In the genomic region with DNA sequence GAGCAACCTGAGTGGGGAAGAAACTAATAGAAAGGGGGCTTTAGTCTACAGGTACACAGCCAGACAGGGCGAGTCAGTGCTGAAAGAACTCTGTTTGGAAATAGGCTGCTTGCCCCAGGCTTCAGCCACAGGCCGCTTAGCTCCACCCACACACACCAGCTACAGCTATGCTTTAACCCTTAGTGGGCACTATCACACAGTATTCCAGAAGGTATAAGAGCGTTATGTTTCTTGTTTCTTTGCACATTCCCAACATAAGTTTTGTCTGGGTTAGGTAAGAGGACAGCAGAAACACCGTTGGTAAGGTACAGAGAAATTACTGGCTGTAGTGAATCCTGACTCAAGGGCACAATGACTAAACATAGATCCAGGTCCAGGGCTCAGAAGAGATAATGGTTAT, we compare ENCODE assay signal across 8 mouse cellular contexts.
DNase-seq lines count a peak whose midpoint lies in the region; ATAC-seq and TF ChIP-seq lines count a peak whose summit lies in the region.

No protein-coding gene starts in this region.

- peak; percentile 52 for DNase-seq in gastrocnemius, adult 2 months
- DNase-seq in gastrocnemius, adult 18-20 months (ENCODE audit: low spot score) = no peak
- peak; percentile 79 for DNase-seq in brain, adult 2 months (ENCODE audit: low read depth, low spot score)
- peak; percentile 26 for DNase-seq in forebrain, embryonic 10.5 days (ENCODE audit: extremely low spot score, low spot score)

- peak overlapping the region; percentile 76 for H3K4me3 ChIP-seq in gastrocnemius, adult 2 months
- H3K4me3 ChIP-seq in forebrain, embryonic 10.5 days = peak overlapping the region; percentile 7; the same call in 1 of the 2 replicates
- H3K4me3 ChIP-seq in hindbrain, embryonic 16.5 days (ENCODE audit: low read length) = no peak overlapping the region
- no peak overlapping the region for H3K4me3 ChIP-seq in liver, embryonic 15.5 days (replicated peaks)
- H3K4me3 ChIP-seq in neural tube, embryonic 14.5 days (ENCODE audit: low read depth, low read length) = no peak overlapping the region

- H3K9me3 ChIP-seq in forebrain, embryonic 10.5 days = no peaks in the 10 kb centered on the region
- H3K9me3 ChIP-seq in hindbrain, embryonic 16.5 days (ENCODE audit: control insufficient read depth, low read length) = no peaks in the 10 kb centered on the region
- H3K9me3 ChIP-seq in liver, embryonic 15.5 days (replicated peaks) = no peaks in the 10 kb centered on the region
- H3K9me3 ChIP-seq in neural tube, embryonic 14.5 days (ENCODE audit: control insufficient read depth, low read length) = no peaks in the 10 kb centered on the region

- H3K4me1 ChIP-seq in forebrain, embryonic 10.5 days = peaks cover 47% of the 10 kb centered on the region
- H3K4me1 ChIP-seq in hindbrain, embryonic 16.5 days (ENCODE audit: control insufficient read depth, insufficient read depth, low read depth, low read length) = peaks cover 19% of the 10 kb centered on the region
- H3K4me1 ChIP-seq in liver, embryonic 15.5 days (replicated peaks) = peaks cover 7% of the 10 kb centered on the region
- peaks cover 15% of the 10 kb centered on the region for H3K4me1 ChIP-seq in neural tube, embryonic 14.5 days (ENCODE audit: control insufficient read depth, insufficient read depth, low read length)

- H3K27ac ChIP-seq in gastrocnemius, adult 2 months = peak overlapping the region; percentile 93
- peak overlapping the region; percentile 21; the same call in 1 of the 2 replicates for H3K27ac ChIP-seq in forebrain, embryonic 10.5 days
- no peak overlapping the region for H3K27ac ChIP-seq in hindbrain, embryonic 16.5 days (ENCODE audit: low read depth, low read length)
- H3K27ac ChIP-seq in liver, embryonic 15.5 days (replicated peaks) = no peak overlapping the region
- no peak overlapping the region for H3K27ac ChIP-seq in neural tube, embryonic 14.5 days (ENCODE audit: low read depth, low read length)

- WGBS in forebrain, embryonic 10.5 days = 9% methylated on average over 4 of the region's 4 CpGs
- 9% methylated on average over 4 of the region's 4 CpGs for WGBS in hindbrain, embryonic 16.5 days
- WGBS in liver, embryonic 15.5 days (ENCODE audit: insufficient replicate concordance) = 8% methylated on average over 4 of the region's 4 CpGs
- 9% methylated on average over 4 of the region's 4 CpGs for WGBS in neural tube, embryonic 14.5 days

- peak overlapping the region; percentile 2; the same call in 1 of the 2 replicates for H3K4me2 ChIP-seq in hindbrain, embryonic 16.5 days (ENCODE audit: low read length)
- 0 out of 2 replicates have a peak overlapping the region, but pooled peaks have one; percentile 10 for H3K4me2 ChIP-seq in liver, embryonic 15.5 days
- H3K4me2 ChIP-seq in neural tube, embryonic 14.5 days (ENCODE audit: low read depth, low read length) = no peak overlapping the region

- no peak overlapping the region for H3K9ac ChIP-seq in hindbrain, embryonic 16.5 days (ENCODE audit: low read depth, low read length)
- no peak overlapping the region for H3K9ac ChIP-seq in liver, embryonic 15.5 days
- H3K9ac ChIP-seq in neural tube, embryonic 14.5 days (replicated peaks; ENCODE audit: low read depth, low read length) = no peak overlapping the region

- H3K36me3 ChIP-seq in forebrain, embryonic 10.5 days (replicated peaks) = no peaks in the 10 kb centered on the region
- H3K36me3 ChIP-seq in hindbrain, embryonic 16.5 days (ENCODE audit: control insufficient read depth, insufficient read depth, low read length) = no peaks in the 10 kb centered on the region
- no peaks in the 10 kb centered on the region for H3K36me3 ChIP-seq in liver, embryonic 15.5 days (replicated peaks)
- no peaks in the 10 kb centered on the region for H3K36me3 ChIP-seq in neural tube, embryonic 14.5 days (ENCODE audit: control insufficient read depth, insufficient read depth, low read length)

- peak; percentile 51; the same call in 1 of the 2 replicates for ATAC-seq in hindbrain, embryonic 16.5 days
- ATAC-seq in liver, embryonic 15.5 days (ENCODE audit: insufficient read depth) = peak; percentile 48; the same call in 1 of the 2 replicates
- ATAC-seq in neural tube, embryonic 14.5 days (ENCODE audit: low read depth) = peak; percentile 36; the same call in 1 of the 2 replicates
- no peak for ATAC-seq in activated CD4-positive, CD25-positive, alpha-beta regulatory T cell, adult 4 months

- intact Hi-C loops in gastrocnemius, adult 2 months (cut with DNase I) = loop anchor here (2.0 to 10.0 kb wide), 3 partner anchors 54 to 434 kb away; no protein-coding TSS in a partner anchor

- H3K27me3 ChIP-seq in forebrain, embryonic 10.5 days (ENCODE audit: poor library complexity, severe bottlenecking) = no peaks in the 10 kb centered on the region
- H3K27me3 ChIP-seq in hindbrain, embryonic 16.5 days (replicated peaks; ENCODE audit: control insufficient read depth, insufficient read depth, low read length) = no peaks in the 10 kb centered on the region
- no peaks in the 10 kb centered on the region for H3K27me3 ChIP-seq in liver, embryonic 15.5 days
- H3K27me3 ChIP-seq in neural tube, embryonic 14.5 days (ENCODE audit: control insufficient read depth, insufficient read depth, low read length) = no peaks in the 10 kb centered on the region

- no peak for TF ChIP-seq CTCF in gastrocnemius, adult 2 months (IDR thresholded peaks at IDR 0.05)

Comparison
In these comparisons a context has a peak if more than half of its experiments do, and no peak if none do; other contexts are left out.
1. H3K27ac ChIP-seq: peak in gastrocnemius, adult 2 months (single experiment) and forebrain, embryonic 10.5 days (single experiment); none in hindbrain, embryonic 16.5 days (single experiment), liver, embryonic 15.5 days (single experiment) and neural tube, embryonic 14.5 days (single experiment).
2. H3K4me3 ChIP-seq: peak in gastrocnemius, adult 2 months (single experiment) and forebrain, embryonic 10.5 days (single experiment); none in hindbrain, embryonic 16.5 days (single experiment), liver, embryonic 15.5 days (single experiment) and neural tube, embryonic 14.5 days (single experiment).